Mouse (Mus musculus): ENCODE measurements at regions not wholly inside any gene's neighbourhood (a gene's known extent, or its start where the extent isn't known, plus 50 kb on each side); places are given as distances from the start of the nearest gene placed in this dataset.

DNA sequence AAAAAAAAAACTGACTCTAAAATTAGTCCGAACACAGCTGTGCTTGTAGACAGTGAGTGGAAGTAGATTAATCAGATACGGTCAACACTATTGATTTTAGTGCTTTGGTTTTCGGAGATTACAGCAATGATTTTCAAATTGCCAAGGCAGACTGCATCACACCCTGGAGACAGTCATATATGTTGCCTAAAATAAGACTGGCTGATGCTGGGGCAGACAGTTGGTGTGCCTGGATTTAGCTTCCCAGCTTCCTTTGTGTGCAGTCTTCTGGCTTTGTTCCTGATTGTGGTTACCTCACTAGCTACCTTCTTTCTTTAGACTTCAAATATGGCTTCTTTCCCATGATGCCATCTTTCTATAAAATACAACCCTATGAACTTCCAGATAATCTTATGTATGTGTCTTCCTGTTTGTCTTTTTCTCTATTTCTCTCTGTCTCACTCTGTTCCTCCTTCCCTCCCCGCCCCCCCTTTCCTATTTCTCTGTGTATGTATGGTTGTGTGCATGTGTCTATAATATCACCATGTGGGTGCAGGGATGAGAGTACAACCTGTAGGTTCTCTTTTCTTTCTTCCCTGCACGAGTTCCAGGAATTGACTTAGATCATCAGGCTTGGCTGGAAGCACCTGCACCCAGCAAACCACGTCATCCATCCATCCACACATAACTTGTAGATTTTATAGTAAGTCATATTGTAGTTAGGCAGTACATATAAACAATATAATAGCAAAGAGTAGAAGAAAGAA lies 199.7 kb upstream of the Gm9008 start:
- DNase-seq: no peak

DNA sequence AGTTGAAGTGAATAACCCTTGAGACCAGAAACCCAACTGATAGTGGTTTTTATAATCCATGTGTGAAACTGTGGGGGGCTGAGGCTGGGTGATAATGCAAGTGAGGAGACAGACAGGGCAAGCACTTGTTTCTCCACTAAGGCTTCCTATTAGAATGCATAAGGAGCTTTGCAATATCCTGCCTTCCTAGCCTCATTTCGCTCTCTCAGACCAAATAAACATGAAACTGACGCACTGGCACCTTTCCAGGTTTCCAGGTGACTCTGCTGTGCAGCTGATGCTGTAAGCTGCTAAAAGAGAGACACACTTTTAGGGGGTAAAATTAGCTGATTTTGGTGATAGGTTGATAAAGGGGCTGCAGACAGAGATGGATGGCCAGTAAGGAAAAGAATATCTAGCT lies 191.2 kb upstream of the Gm9008 start:
- peak; percentile 80 to 81 for DNase-seq

- DNase-seq: no peak
These were observed 142.0 kb upstream of the Gm9008 start for GRCm38 (mm10) chr6:76639583-76639982.

- DNase-seq: no peak
These were observed 130.8 kb upstream of the Gm9008 start for GRCm38 (mm10) chr6:76628379-76628778.

- no peak for DNase-seq
These were observed 123.9 kb upstream of the Gm9008 start for GRCm38 (mm10) chr6:76621499-76621898.

- DNase-seq: peak; percentile 80 to 88
These were observed 123.2 kb upstream of the Gm9008 start for GRCm38 (mm10) chr6:76620754-76621204.
